Mouse (Mus musculus) NIH3T3 (cell line): ENCODE results near the gene Vmn1r1.
"Not testable (repeated sequence)": the region's sequence is repeated elsewhere in the genome, so short reads cannot be mapped to it uniquely, and the experiment has no call there.

ENCODE experiments used
- DNase-seq: peaks from one replicate; pipeline ENCODE4 v3.0.0-alpha.2; 2012; ENCODE audit warnings: low read depth

Gene Vmn1r1

GRCm38 (mm10) chr1:182164386-182164785 is at the start of gene Vmn1r1:
Gene Vmn1r1 (minus strand): TSS chr1:182164486.
- DNase-seq = no peak

DNA sequence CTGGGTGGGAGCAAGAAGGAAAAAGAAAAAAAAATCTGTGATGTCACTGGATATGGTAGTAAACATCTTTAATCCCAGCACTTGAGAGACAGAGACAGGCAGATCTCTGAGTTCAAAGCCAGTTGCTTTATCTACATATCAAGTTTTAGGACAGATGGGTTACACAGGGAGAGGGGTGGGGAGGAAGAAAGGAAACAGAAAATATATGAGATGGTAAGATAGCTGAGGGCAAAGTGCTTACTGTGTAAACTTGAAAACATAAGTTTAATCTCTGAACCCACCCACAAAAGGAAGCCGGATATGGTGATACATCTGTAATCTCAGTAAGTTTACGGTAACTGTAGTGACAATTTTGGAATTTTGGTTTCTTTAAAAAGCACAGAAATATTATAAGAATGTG is 46.0 kb upstream of the Vmn1r1 start:
- DNase-seq = no peak

DNA sequence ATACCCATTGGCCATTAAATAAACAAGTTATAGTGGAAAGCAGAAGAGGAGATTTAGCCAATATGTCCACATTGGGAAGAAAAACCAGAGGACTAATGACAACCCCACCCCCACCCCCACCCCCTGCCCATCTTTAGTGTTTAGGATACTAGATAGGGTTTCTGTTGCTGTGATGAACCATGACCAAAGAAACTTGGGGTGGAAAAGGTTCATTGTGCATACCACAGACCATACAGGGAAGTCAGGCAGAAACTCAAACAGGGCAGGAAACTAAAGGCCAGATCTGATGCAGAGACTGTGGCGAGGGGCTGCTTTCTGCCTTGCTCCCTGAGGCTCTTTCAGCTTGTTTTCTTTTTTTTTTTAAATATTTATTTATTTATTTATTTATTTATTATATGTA is 28.3 kb upstream of the Vmn1r1 start:
- DNase-seq = no peak

- peak; percentile 0 for DNase-seq
These were observed 27.7 kb upstream of the Vmn1r1 start for GRCm38 (mm10) chr1:182191816-182192545.

DNA sequence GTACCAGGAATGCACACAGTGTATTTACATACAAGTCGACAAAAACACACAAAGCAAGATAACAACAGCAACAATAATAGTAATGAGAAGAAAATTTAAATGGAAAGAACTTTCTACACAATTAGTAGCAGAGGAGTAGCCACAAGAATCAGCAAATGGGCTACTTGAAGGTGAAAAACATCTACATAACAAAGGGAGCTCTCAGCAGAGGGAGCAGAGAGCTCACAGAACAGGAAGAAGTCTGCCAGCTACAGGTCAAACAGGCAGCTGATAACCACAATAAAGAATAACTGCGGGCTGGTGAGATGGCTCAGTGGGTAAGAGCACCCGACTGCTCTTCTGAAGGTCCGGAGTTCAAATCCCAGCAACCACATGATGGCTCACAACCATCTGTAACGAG is 26.9 kb upstream of the Vmn1r1 start:
- peak; percentile 1 for DNase-seq

- peak; percentile 5 for DNase-seq
These were observed 25.6 kb upstream of the Vmn1r1 start for GRCm38 (mm10) chr1:182189669-182190440.

- DNase-seq = not testable (repeated sequence)
These were observed 18.2 kb upstream of the Vmn1r1 start for GRCm38 (mm10) chr1:182182449-182182848.

GRCm38 (mm10) chr1:182181456-182182305 is 17.4 kb upstream of the Vmn1r1 start:
- DNase-seq = no peak

- DNase-seq = not testable (repeated sequence)
These were observed 12.7 kb upstream of the Vmn1r1 start for GRCm38 (mm10) chr1:182176985-182177384.

GRCm38 (mm10) chr1:182170206-182170605 is 5.9 kb upstream of the Vmn1r1 start:
- DNase-seq = not testable (repeated sequence)

GRCm38 (mm10) chr1:182162951-182163350 is 1.3 kb downstream of the Vmn1r1 start:
- DNase-seq = no peak

GRCm38 (mm10) chr1:182159575-182159974 is 4.7 kb downstream of the Vmn1r1 start:
- no peak for DNase-seq

- DNase-seq = no peak
These were observed 6.6 kb downstream of the Vmn1r1 start for GRCm38 (mm10) chr1:182157734-182158133.

DNA sequence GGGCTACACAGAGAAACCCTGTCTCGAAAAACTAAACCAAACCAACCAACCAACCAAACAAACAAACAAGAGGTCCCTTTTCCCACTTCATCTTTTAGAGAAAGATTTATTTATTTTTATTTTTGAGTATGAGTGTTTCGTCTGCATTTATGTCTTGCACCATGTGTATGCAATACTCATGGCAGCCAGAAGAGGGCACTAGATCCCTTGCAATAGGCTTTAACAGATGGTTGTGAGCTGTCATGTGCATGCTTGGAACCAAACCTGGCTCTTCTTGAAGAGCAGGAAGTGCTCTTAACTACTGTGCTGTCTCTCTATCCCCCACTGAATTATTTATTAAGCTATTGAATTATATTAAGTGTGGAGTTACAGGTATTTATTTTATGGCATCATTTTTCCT is 14.3 kb downstream of the Vmn1r1 start:
- peak; percentile 69 for DNase-seq

DNA sequence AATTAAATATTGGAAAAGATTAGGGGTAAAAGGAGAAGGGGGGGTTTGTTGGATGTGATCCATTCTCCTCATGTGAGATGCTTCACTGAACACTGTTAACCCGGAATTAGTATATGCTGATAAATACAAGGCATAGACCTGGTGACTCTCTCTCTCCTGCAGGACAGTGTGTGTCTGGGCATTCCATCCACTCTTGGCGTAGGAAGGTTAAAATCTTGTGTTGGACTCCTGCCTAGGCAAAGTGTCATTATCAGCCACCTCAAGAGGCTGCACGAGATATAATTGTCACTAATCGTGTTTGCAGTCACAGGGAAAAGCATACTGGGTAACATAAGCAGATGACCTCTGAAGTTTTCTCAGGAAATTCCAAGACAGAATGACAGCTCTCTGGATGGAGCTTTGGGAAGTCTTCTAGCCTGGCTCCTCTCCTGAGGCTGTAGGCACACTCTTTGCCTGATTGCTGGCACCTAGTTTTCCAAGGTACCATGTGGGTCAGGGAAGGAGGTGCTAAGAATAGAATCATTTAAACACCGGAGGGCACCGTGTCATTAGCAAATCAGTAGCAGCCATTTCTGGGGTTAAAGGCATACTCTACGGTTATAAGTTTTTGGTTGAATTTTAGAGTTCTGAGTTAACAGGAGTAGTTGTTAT is 15.3 kb downstream of the Vmn1r1 start:
- DNase-seq = peak; percentile 2

DNA sequence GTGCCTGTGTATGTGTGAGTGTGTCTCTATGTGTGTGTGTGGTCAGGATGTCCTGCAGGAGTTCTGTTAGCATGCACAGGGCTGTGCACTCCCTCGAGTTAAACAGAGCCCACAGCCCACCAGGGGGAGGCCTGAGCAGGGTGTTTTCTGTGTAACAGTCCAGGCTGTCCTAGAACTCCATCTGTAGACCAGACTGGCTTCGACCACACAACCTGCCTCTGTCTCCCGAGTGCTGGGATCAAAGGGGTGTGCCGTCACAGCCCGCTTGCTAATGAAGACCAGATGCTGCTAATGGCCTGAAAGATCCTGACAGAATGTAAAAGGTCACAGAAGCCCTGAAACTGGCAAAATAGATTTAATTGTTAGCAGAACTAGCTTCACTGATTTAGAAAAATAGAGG is 18.7 kb downstream of the Vmn1r1 start:
- peak; percentile 29 for DNase-seq

- DNase-seq = peak; percentile 72
These were observed 21.0 kb downstream of the Vmn1r1 start for GRCm38 (mm10) chr1:182143288-182143687.

GRCm38 (mm10) chr1:182142725-182143124 is 21.6 kb downstream of the Vmn1r1 start:
- peak; percentile 0 for DNase-seq

GRCm38 (mm10) chr1:182140370-182140769 is 23.9 kb downstream of the Vmn1r1 start:
- DNase-seq = peak; percentile 91

- peak; percentile 11 for DNase-seq
These were observed 24.3 kb downstream of the Vmn1r1 start for GRCm38 (mm10) chr1:182139937-182140336.

- peak; percentile 4 for DNase-seq
These were observed 26.1 kb downstream of the Vmn1r1 start for GRCm38 (mm10) chr1:182138172-182138571.
